Mouse (Mus musculus) limb, embryonic 13.5 days (tissue): ENCODE data around the gene Tmem206. TPM values are rescaled to one million over a fixed set of nuclear protein-coding genes. Genes with fewer than 3 reads are reported as not detected.

Experiments used
- ATAC-seq: fragments of 200-750 bp; cut with Nextera tagmentation; 2 replicates; pipeline ENCODE4 v1.8.0; 2017; ENCODE audit warnings: low read depth, moderate number of reproducible peaks, moderate TSS enrichment; ENCODE audit not compliant: low FRiP score
- H3K27ac ChIP-seq: fragments of 300-500 bp; sonication (generic); 2 replicates; pipeline ENCODE4 v1.5.1; 2015; ENCODE audit warnings: inconsistent platforms, mild to moderate bottlenecking, moderate library complexity
- H3K27me3 ChIP-seq: fragments of 300-500 bp; sonication (generic); 2 replicates; pipeline ENCODE4 v1.6.1; 2015; ENCODE audit warnings: mild to moderate bottlenecking, inconsistent platforms
- H3K36me3 ChIP-seq: fragments of 300-500 bp; sonication (generic); 2 replicates; pipeline ENCODE4 v1.6.1; 2015; ENCODE audit warnings: inconsistent platforms, mild to moderate bottlenecking, moderate library complexity
- H3K4me1 ChIP-seq: fragments of 300-500 bp; sonication (generic); 2 replicates; pipeline ENCODE4 v1.6.1; 2015; ENCODE audit warnings: inconsistent platforms
- H3K4me2 ChIP-seq: fragments of 300-500 bp; sonication (generic); replicated peaks from 2 replicates; pipeline ENCODE4 v1.6.1; 2015; ENCODE audit warnings: inconsistent platforms, mild to moderate bottlenecking, moderate library complexity
- H3K4me3 ChIP-seq: fragments of 300-500 bp; sonication (generic); 2 replicates; pipeline ENCODE4 v1.5.1; 2015; ENCODE audit warnings: moderate library complexity, mild to moderate bottlenecking, inconsistent platforms
- H3K9ac ChIP-seq: fragments of 300-500 bp; sonication (generic); 2 replicates; pipeline ENCODE4 v1.6.1; 2015; ENCODE audit warnings: mild to moderate bottlenecking, inconsistent platforms
- H3K9me3 ChIP-seq: fragments of 300-500 bp; sonication (generic); 2 replicates; pipeline ENCODE4 v1.6.1; 2016; ENCODE audit warnings: inconsistent platforms
- WGBS: fragments of 180-500 bp; shearing (Covaris S2); methylation state at CpG from one replicate; pipeline ENCODE4 v1.1.7; 2015; 5-methylcytosine and 5-hydroxymethylcytosine counted together
- polyA plus RNA-seq: library from polyadenylated mRNA; unstranded; fragments of >200 nt; fragmentation: Nextera tagmentation; extraction: Ambion mirVana; gene quantifications from 2 replicates; pipeline ENCODE4 v1.2.1, GENCODE M21; 2015

The Tmem206 gene
- polyA plus RNA-seq, 1 experiment from 2014 or later = 21.5 TPM

DNA sequence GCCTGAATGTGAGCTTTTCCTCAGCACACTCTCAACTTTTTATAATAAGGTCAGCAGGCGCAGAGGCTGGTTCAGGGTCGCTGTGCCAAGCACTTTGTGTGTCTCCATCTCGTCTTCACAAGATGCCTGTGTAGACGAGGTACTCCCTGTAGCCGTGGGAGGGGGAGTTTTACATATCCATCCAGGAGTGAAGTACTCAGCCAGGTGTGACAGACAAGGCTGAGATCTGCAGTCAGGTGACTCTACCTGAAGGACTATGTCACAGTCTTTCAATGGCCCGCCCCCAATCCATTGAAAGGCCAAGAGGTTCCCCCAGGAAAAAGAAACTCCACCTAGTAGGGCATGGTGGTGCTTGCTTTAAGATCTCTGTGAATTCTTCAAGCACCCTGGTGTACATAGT lies 12.6 kb upstream of the Tmem206 start:
- peak overlapping the region; percentile 74 for H3K9ac ChIP-seq
- ATAC-seq = no peak

DNA sequence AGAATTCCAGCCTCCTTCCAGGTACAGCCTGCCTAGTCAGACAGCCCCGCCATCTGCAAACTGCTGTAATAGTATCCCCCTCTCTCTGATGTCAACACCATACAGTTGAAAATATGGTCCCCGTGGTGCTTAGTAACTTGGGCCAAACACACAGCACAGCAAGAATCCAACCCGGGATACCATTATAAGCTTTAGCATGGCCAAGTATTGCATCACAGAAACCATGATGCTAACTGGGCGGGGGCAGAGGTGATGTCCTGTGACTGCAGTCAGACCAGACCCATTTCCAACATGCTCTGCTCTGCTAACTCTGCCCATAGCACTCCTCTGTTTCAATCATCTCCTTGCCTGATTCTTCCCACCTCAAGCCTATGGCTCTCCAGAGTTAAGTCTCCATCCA lies 11.8 kb upstream of the Tmem206 start:
- peaks cover 5% of the 10 kb centered on the region for H3K4me1 ChIP-seq
- peaks cover 7% of the 10 kb centered on the region; the same call in 1 of the 2 replicates for H3K36me3 ChIP-seq
- ATAC-seq = no peak
- no peak overlapping the region for H3K4me2 ChIP-seq
- no peaks in the 10 kb centered on the region for H3K27me3 ChIP-seq
- H3K9ac ChIP-seq = no peak overlapping the region
- no peak overlapping the region for H3K4me3 ChIP-seq
- H3K9me3 ChIP-seq = no peaks in the 10 kb centered on the region
- no peak overlapping the region for H3K27ac ChIP-seq
- WGBS = 60% methylated on average over 4 of the region's 4 CpGs

More for the DNA sequence above, 12.6 kb upstream of the Tmem206 start:
- H3K4me1 ChIP-seq = peaks cover 5% of the 10 kb centered on the region
- no peaks in the 10 kb centered on the region for H3K9me3 ChIP-seq
- H3K27me3 ChIP-seq = no peaks in the 10 kb centered on the region
- H3K36me3 ChIP-seq = peaks cover 9% of the 10 kb centered on the region
- H3K4me3 ChIP-seq = peak overlapping the region; percentile 62
- 71% methylated on average over 6 of the region's 6 CpGs for WGBS
- no peak overlapping the region for H3K27ac ChIP-seq
- peak overlapping the region; percentile 66 for H3K4me2 ChIP-seq

GRCm38 (mm10) chr1:191316818-191317217 lies 8.9 kb upstream of the Tmem206 start:
- no peaks in the 10 kb centered on the region for H3K36me3 ChIP-seq
- peak overlapping the region; percentile 93 for H3K9ac ChIP-seq
- peak overlapping the region; percentile 77 for H3K4me2 ChIP-seq
- no peaks in the 10 kb centered on the region for H3K27me3 ChIP-seq
- H3K4me1 ChIP-seq = peaks cover 5% of the 10 kb centered on the region
- no peak overlapping the region for H3K27ac ChIP-seq
- H3K4me3 ChIP-seq = peak overlapping the region; percentile 71
- no peak for ATAC-seq
- 80% methylated on average over 8 of the region's 8 CpGs for WGBS
- H3K9me3 ChIP-seq = no peaks in the 10 kb centered on the region

- peak within 1 kb of the TSS; percentile 71 for H3K4me3 ChIP-seq
- H3K27ac ChIP-seq = peak within 1 kb of the TSS; percentile 70; the same call in 1 of the 2 replicates
- ATAC-seq = peak; percentile 91
- no peaks in the 10 kb centered on the region for H3K9me3 ChIP-seq
- peak within 1 kb of the TSS; percentile 93 for H3K9ac ChIP-seq
- no peaks in the 10 kb centered on the region for H3K36me3 ChIP-seq
- H3K4me2 ChIP-seq = peak within 1 kb of the TSS; percentile 77
- H3K27me3 ChIP-seq = no peaks in the 10 kb centered on the region
- under 1% methylated on average over 54 of the region's 54 CpGs for WGBS
- H3K4me1 ChIP-seq = peaks cover 5% of the 10 kb centered on the region
Observed at GRCm38 (mm10) chr1:191317591-191318196, 8.0 kb upstream of the Tmem206 start, which contains the start of gene Nenf. TSS of gene Nenf (minus strand) at chr1:191318194.

- H3K4me1 ChIP-seq = peaks cover 5% of the 10 kb centered on the region
- no peaks in the 10 kb centered on the region for H3K27me3 ChIP-seq
- no peaks in the 10 kb centered on the region for H3K36me3 ChIP-seq
- no peak overlapping the region for H3K4me3 ChIP-seq
- no peaks in the 10 kb centered on the region for H3K9me3 ChIP-seq
- no peak overlapping the region for H3K4me2 ChIP-seq
- no peak overlapping the region; the same call in 1 of the 2 replicates for H3K27ac ChIP-seq
- no peak overlapping the region for H3K9ac ChIP-seq
- 66% methylated on average over 5 of the region's 5 CpGs for WGBS
- no peak for ATAC-seq
Observed at GRCm38 (mm10) chr1:191318686-191319085, 7.0 kb upstream of the Tmem206 start.

- H3K36me3 ChIP-seq = no peaks in the 10 kb centered on the region
- H3K9ac ChIP-seq = no peak overlapping the region
- WGBS = 85% methylated on average over 3 of the region's 3 CpGs
Observed at GRCm38 (mm10) chr1:191323381-191323780, 2.3 kb upstream of the Tmem206 start.

DNA sequence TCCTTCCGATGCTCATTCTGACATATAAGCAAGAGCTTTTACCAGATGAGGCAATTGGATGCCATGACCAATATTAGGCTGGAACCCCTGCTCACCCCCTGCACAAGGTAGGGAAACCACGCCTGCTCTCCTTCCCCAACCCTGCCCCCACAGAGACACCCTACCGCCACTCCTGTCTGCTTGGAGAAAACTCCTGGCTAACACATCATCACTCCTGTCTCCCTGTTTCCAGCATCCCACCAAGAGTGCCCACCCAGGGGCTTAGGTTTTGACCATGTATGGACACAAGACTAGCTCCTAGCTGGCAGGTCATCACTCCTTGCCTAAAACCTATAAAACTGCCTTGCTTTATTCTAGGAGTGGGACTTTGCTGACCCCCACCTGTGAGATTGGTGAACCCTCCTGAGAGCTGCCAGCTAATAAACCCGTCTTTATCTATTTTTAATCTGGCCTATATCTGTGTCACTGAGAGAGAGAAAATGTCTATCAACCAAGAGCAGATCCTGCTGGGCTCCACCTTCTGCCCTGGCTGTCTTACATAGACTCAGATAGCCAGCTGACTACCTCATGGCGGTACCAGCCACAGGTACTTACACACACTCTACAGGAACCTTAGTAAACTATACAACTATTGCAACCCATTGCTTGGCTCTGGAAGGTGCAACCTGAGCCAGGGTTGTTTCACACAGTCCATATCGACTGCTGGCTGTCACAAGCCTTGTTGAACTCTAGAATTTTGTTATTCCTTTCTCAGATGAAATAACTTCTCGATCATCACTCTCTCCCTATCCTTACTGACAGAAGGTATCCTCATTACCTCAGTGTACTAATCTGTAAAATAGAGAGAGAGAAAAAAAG lies 750 bp upstream of the Tmem206 start:
- Histone ChIP-seq H3K27ac (no peak overlapping the region), H3K4me2 (peak overlapping the region; percentile 89), H3K36me3 (no peaks in the 10 kb centered on the region), H3K4me1 (peaks cover 21% of the 10 kb centered on the region), H3K9ac (no peak overlapping the region), H3K9me3 (no peaks in the 10 kb centered on the region), H3K4me3 (peak overlapping the region; percentile 73; the same call in 1 of the 2 replicates), H3K27me3 (no peaks in the 10 kb centered on the region)
- no peak for ATAC-seq
- WGBS = 85% methylated on average over 7 of the region's 7 CpGs

More at GRCm38 (mm10) chr1:191323381-191323780, 2.3 kb upstream of the Tmem206 start:
- no peaks in the 10 kb centered on the region for H3K9me3 ChIP-seq
- H3K27me3 ChIP-seq = no peaks in the 10 kb centered on the region
- H3K4me3 ChIP-seq = no peak overlapping the region
- no peak overlapping the region for H3K27ac ChIP-seq
- H3K4me2 ChIP-seq = no peak overlapping the region
- no peak for ATAC-seq
- H3K4me1 ChIP-seq = peaks cover 20% of the 10 kb centered on the region

DNA sequence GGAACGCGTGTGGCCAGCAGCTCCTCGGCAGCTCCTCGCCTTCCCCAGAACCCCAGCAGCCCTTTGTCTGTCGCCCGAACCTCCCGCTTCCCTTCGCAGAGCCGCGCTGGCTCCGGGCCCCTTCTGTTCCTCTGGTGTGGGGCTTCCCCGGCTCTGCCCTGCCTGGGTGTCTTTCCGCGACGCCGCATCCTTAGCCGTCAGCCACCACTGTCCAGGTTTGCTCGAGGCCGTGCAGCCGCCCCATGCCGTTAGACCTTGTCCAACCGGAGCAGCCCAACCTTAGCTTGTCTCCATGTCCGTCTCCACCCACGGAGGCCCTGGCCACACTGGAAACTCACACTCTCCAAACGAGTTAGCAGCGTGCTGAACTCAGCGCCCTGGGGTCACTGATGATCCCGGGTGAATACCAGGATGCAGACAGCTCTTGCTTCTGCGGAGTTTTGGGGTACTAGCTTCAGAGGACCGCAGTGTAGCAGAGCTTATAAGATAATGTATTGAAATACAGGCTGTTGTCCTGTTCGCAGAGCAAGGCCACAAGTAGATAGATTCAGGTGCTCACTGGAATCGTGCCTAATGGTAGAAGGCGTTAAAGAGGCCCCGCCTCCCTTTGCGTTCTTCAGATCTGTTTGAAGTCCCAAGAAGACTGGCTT lies 646 bp downstream of the Tmem206 start:
- no peak overlapping the region for H3K27ac ChIP-seq
- H3K9me3 ChIP-seq = no peaks in the 10 kb centered on the region
- 1% methylated on average over 33 of the region's 35 CpGs for WGBS
- H3K4me1 ChIP-seq = peaks cover 21% of the 10 kb centered on the region
- H3K9ac ChIP-seq = peak overlapping the region; percentile 81
- peak; percentile 54 for ATAC-seq
- H3K27me3 ChIP-seq = no peaks in the 10 kb centered on the region
- H3K36me3 ChIP-seq = 0 out of 2 replicates have a peak, but pooled peaks cover 5% of the 10 kb centered on the region
- peak overlapping the region; percentile 73 for H3K4me3 ChIP-seq
- peak overlapping the region; percentile 89 for H3K4me2 ChIP-seq

DNA sequence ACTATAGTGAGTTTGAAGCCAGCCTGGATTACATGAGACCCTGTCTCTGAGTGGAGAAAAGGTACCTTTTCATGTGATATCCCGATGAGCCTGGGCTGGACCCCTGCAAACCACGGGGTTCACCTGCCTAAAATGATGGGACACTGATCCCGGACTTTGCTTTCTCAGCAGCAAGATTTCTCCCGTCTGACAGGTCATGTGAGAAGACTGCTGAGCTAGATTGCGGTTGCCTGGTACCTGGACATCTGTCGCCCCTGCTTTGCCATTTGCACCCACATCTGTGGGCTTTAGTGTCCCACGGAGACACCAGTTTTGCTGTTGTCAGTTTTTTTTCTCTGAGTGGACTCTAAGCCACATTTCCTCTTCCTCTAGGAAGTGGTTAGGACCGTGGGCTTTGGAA lies 1.5 kb downstream of the Tmem206 start:
- peaks cover 21% of the 10 kb centered on the region for H3K4me1 ChIP-seq
- H3K9me3 ChIP-seq = no peaks in the 10 kb centered on the region
- peak overlapping the region; percentile 81 for H3K9ac ChIP-seq
- H3K36me3 ChIP-seq = 0 out of 2 replicates have a peak, but pooled peaks cover 11% of the 10 kb centered on the region
- peak overlapping the region; percentile 73 for H3K4me3 ChIP-seq
- peak overlapping the region; percentile 89 for H3K4me2 ChIP-seq
- H3K27ac ChIP-seq = no peak overlapping the region
- no peaks in the 10 kb centered on the region for H3K27me3 ChIP-seq
- no peak for ATAC-seq
- 78% methylated on average over 8 of the region's 8 CpGs for WGBS

- WGBS = 75% methylated on average over 8 of the region's 8 CpGs
Observed at GRCm38 (mm10) chr1:191328019-191328441, 2.3 kb downstream of the Tmem206 start.

GRCm38 (mm10) chr1:191330356-191330755 lies 4.6 kb downstream of the Tmem206 start:
- no peak overlapping the region for H3K4me3 ChIP-seq
- H3K9me3 ChIP-seq = no peaks in the 10 kb centered on the region
- no peaks in the 10 kb centered on the region for H3K27me3 ChIP-seq
- ATAC-seq = no peak
- H3K4me2 ChIP-seq = no peak overlapping the region
- WGBS = 83% methylated on average over 4 of the region's 4 CpGs
- H3K27ac ChIP-seq = no peak overlapping the region
- no peak overlapping the region for H3K9ac ChIP-seq
- peaks cover 29% of the 10 kb centered on the region for H3K36me3 ChIP-seq
- H3K4me1 ChIP-seq = peaks cover 21% of the 10 kb centered on the region

More at GRCm38 (mm10) chr1:191328019-191328441, 2.3 kb downstream of the Tmem206 start:
- Histone ChIP-seq H3K9me3 (no peaks in the 10 kb centered on the region), H3K27ac (no peak overlapping the region), H3K4me1 (peaks cover 21% of the 10 kb centered on the region), H3K4me2 (no peak overlapping the region; the same call in 1 of the 2 replicates), H3K36me3 (peaks cover 18% of the 10 kb centered on the region), H3K4me3 (no peak overlapping the region), H3K27me3 (no peaks in the 10 kb centered on the region), H3K9ac (no peak overlapping the region)
- no peak for ATAC-seq

DNA sequence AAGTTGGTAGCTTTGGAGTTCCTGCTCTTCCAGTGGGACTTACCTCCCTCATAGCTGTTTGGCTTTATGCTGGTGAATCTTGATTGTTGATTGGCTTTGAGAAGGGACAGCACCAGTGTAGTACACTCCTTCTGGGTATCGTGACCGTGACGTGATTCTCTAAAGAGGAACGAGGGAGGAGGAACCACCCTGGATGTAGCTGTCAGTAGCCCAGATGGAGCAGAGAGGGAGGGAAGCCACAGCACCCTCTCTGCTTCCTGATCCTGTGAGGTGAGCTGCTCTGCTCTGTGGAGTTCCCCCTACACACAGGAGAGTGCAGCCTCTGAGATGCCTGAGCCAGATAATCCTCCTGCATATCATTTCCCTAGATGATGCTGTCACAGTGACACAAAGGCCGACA lies 8.8 kb downstream of the Tmem206 start:
- 0 out of 2 replicates have a peak, but pooled peaks cover 3% of the 10 kb centered on the region for H3K9me3 ChIP-seq
- H3K4me2 ChIP-seq = no peak overlapping the region
- H3K27me3 ChIP-seq = no peaks in the 10 kb centered on the region
- no peak overlapping the region for H3K27ac ChIP-seq
- no peak overlapping the region for H3K4me3 ChIP-seq
- H3K9ac ChIP-seq = no peak overlapping the region
- WGBS = 86% methylated on average over 5 of the region's 5 CpGs
- peaks cover 57% of the 10 kb centered on the region for H3K36me3 ChIP-seq
- H3K4me1 ChIP-seq = no peaks in the 10 kb centered on the region
- no peak for ATAC-seq
